Mouse (Mus musculus) midbrain, embryonic 16.5 days (tissue): ENCODE measurements around the gene Slc13a2. TPM values are rescaled to one million over a fixed set of nuclear protein-coding genes. Genes with fewer than 3 reads are reported as not detected.

ENCODE experiments used
- ATAC-seq: fragments of 200-750 bp; cut with Nextera tagmentation; 2 replicates; pipeline ENCODE4 v1.8.0; 2017; ENCODE audit warnings: moderate TSS enrichment
- H3K27ac ChIP-seq: fragments of 300-500 bp; sonication (generic); 2 replicates; pipeline ENCODE4 v1.5.1; 2014; ENCODE audit warnings: mild to moderate bottlenecking, low read length, mixed read lengths
- H3K27me3 ChIP-seq: fragments of 300-500 bp; sonication (generic); 2 replicates; pipeline ENCODE4 v1.6.1; 2014; ENCODE audit warnings: low read depth, low read length, mixed read lengths; ENCODE audit not compliant: control insufficient read depth, insufficient read depth
- H3K36me3 ChIP-seq: fragments of 300-500 bp; sonication (generic); 2 replicates; pipeline ENCODE4 v1.6.1; 2014; ENCODE audit warnings: mild to moderate bottlenecking, low read length, moderate library complexity, mixed read lengths; ENCODE audit not compliant: control insufficient read depth, insufficient read depth
- H3K4me1 ChIP-seq: fragments of 300-500 bp; sonication (generic); 2 replicates; pipeline ENCODE4 v1.6.1; 2014; ENCODE audit warnings: mild to moderate bottlenecking, low read length, mixed read lengths; ENCODE audit not compliant: control insufficient read depth, insufficient read depth
- H3K4me2 ChIP-seq: fragments of 300-500 bp; sonication (generic); 2 replicates; pipeline ENCODE4 v1.6.1; 2014; ENCODE audit warnings: mild to moderate bottlenecking, low read length, mixed read lengths
- H3K4me3 ChIP-seq: fragments of 300-500 bp; sonication (generic); 2 replicates; pipeline ENCODE4 v1.5.1; 2014; ENCODE audit warnings: low read depth, mild to moderate bottlenecking, low read length, moderate library complexity, mixed read lengths
- H3K9ac ChIP-seq: fragments of 300-500 bp; sonication (generic); 2 replicates; pipeline ENCODE4 v1.6.1; 2014; ENCODE audit warnings: low read depth, low read length, mixed read lengths
- H3K9me3 ChIP-seq: fragments of 300-500 bp; sonication (generic); replicated peaks from 2 replicates; pipeline ENCODE4 v1.6.1; 2014; ENCODE audit warnings: mild to moderate bottlenecking, low read length, mixed read lengths; ENCODE audit not compliant: control insufficient read depth, poor library complexity, severe bottlenecking
- WGBS: fragments of 180-500 bp; shearing (Covaris S2); extraction: QIAGEN DNeasy Blood & Tissue Kit; methylation state at CpG from one replicate; pipeline ENCODE4 v1.1.7; 2014; 5-methylcytosine and 5-hydroxymethylcytosine counted together
- polyA plus RNA-seq: library from polyadenylated mRNA; unstranded; fragments of >200 nt; fragmentation: Nextera tagmentation; extraction: Ambion mirVana; gene quantifications from 2 replicates; pipeline ENCODE4 v1.2.1, GENCODE M21; 2015

Slc13a2 gene
- polyA plus RNA-seq, 1 experiment from 2014 or later: not detected

DNA sequence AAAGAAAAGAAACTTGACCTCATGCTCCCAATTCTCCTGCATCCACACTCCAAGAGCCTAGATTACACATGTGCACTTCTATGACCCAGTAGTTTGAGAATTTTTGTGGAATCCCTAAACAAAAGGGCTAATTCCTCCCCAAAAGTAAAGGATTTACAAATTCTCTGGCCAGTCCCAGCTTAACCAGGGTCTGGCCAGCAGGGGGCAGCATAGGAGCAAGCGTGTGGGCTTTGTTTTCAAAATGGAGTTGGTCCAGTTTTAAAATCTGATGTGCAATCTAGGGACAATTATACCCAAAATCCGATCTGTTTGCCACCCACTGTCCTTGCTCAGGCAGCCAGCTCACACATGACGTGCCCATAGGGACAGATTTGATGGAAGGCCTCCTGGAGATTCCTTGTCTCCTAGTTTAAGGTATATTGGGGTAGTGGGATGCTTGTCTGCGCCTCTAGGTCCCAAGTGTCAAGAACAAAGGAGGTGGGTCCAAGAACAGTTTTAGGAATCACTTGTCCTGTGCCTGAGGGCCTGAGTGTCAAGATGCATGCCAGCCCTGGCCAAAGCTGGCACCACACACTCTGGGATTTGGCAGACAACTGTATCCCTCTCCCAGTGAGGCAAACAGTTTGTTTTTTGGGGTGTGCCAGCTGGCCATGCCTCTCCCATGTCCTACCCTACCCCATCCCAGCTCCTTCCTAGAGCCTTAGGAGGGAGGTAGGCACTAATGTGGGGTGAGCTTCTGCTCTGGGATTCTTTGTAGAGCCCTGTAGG lies 66.4 kb downstream of the Slc13a2 start:
- Histone ChIP-seq H3K4me3 (no peak overlapping the region), H3K9me3 (no peaks in the 10 kb centered on the region), H3K36me3 (no peaks in the 10 kb centered on the region), H3K4me2 (no peak overlapping the region), H3K27ac (no peak overlapping the region), H3K27me3 (no peaks in the 10 kb centered on the region), H3K4me1 (0 out of 2 replicates have a peak, but pooled peaks cover 2% of the 10 kb centered on the region), H3K9ac (no peak overlapping the region)
- WGBS: 34% methylated on average over 4 of the region's 4 CpGs
- ATAC-seq: no peak

DNA sequence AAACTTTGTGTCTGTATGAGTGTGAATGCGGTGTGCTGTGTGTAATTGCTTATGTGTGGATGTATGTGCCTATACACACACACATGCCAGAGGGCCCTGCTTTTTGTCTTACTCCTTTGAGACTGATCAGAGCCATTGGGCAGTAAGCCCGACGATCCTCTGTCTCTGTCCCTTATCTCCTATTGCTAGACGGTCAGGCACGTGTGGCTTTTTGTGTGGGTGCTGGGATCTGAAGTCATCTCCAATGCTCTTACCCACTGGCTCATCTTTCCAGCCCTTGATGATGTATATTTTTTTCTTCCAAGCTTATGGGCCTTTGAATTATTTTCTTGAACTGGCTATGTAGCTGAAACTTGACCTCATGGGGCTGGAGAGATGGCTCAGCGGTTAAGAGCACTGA lies 67.1 kb downstream of the Slc13a2 start:
- Histone ChIP-seq H3K27ac (no peak overlapping the region), H3K4me1 (0 out of 2 replicates have a peak, but pooled peaks cover 2% of the 10 kb centered on the region), H3K9ac (no peak overlapping the region), H3K4me2 (no peak overlapping the region), H3K9me3 (no peaks in the 10 kb centered on the region), H3K36me3 (no peaks in the 10 kb centered on the region), H3K4me3 (no peak overlapping the region), H3K27me3 (no peaks in the 10 kb centered on the region)
- 92% methylated on average over 6 of the region's 6 CpGs for WGBS
- ATAC-seq: no peak

DNA sequence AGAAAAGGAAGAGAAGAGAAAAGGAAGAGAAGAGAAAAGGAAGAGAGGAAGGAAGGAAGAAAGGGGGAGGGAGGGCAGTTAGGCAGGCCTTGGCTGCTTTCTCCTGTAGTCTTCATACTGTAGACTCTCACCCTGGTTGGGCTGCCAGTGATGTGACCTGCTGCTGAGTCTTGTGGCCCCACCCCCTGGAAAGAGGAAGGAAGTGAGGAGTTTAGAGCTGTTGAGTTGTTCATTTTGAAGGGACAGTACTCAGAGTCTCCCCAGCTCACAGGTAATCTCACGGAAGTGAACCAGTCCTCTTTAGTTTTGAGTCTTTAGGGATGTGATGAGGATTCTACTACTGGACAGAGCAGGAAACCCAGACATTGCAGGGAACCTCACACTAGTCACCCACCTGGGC lies 68.9 kb downstream of the Slc13a2 start:
- no peaks in the 10 kb centered on the region for H3K27me3 ChIP-seq
- no peak overlapping the region for H3K9ac ChIP-seq
- no peaks in the 10 kb centered on the region for H3K9me3 ChIP-seq
- no peak overlapping the region for H3K4me2 ChIP-seq
- H3K27ac ChIP-seq: no peak overlapping the region
- no peak for ATAC-seq
- H3K36me3 ChIP-seq: peaks cover 6% of the 10 kb centered on the region
- 0 out of 2 replicates have a peak, but pooled peaks cover 2% of the 10 kb centered on the region for H3K4me1 ChIP-seq
- 100% methylated on average over 1 of the region's 1 CpGs for WGBS
- no peak overlapping the region for H3K4me3 ChIP-seq

DNA sequence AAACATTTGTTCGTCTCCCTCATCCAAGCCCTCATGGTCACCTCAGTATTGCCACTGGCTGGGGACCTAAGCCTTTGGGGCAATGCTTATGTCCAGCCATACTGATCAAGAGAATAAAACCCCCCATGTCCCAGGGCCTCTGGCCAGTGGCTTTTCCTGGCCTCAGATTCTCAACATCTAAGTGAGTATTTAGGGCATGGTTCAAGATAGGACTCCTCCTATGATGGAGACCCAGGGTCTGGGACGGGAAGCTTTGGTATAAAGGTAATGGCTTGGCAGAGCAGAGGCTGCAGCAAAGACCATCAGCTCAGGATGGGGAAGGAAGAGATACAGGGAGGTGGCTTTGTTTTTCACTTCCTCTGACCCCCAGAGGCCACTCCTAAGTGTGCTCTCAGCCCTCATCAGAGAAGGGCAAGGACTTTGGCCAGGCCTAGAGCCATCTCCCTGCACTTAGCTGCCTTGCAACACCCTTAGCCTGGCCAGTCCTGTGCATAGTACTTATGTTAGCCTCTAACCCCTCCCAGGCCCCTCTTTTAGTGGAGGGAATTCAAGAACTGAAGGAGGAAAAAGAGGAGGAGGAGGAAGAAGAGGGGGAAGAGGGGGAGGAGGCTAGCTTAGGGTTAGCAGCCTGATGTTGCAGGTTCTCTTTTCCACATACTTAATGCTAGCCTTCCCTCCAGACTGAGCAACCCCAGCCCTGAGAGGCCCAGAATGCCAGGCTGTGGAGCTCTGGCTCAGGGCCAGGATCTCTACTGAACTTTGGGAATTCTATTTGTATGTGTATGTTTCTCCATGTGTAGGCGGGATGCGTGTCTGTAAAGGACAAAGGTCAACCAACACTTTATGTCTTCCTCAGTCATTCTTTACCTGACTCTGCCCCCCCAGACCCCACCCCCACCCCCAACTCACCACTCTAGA lies 72.3 kb downstream of the Slc13a2 start:
- no peak for ATAC-seq
- Histone ChIP-seq H3K9ac (no peak overlapping the region), H3K4me1 (peaks cover 24% of the 10 kb centered on the region), H3K27me3 (no peaks in the 10 kb centered on the region), H3K4me3 (no peak overlapping the region), H3K9me3 (no peaks in the 10 kb centered on the region), H3K36me3 (peaks cover 8% of the 10 kb centered on the region), H3K27ac (no peak overlapping the region), H3K4me2 (no peak overlapping the region)
- 93% methylated on average over 4 of the region's 4 CpGs for WGBS

DNA sequence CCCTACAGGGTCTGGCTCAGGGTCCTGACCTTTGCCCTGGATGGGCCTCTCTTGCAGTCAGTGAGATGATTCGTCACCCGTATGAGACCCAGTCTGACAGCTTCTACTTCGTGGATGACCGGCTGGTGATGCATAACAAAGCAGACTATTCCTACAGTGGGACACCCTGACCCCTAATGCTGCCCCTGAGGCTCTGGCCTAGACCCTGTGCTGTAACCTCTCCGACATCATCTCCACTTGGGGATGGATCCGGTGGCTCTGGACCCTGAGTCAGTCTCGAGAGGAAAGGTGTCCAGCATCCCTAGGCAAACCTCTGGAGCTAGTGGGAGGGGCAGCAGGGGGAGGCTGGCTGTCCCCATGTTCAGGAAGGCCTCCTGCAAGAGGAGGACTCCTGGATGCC lies 73.5 kb downstream of the Slc13a2 start:
- ATAC-seq: no peak
- H3K36me3 ChIP-seq: peaks cover 8% of the 10 kb centered on the region

DNA sequence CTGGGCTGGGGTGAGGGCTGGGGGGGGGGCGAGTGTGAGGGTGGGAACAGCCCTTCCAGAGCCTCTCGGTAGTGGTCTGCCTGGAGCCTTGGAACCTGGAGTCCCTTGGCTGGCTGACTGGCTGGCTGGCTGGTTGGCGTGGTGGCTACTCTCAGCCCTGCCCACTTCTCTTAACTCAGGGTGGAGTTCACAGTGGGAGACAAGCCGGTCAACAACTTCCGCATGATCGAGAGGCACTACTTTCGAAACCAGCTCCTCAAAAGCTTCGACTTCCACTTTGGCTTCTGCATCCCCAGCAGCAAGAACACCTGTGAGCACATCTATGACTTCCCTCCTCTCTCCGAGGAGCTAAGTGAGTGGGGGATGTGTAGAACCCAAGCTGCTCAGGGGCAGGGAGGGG lies 74.1 kb downstream of the Slc13a2 start:
- Histone ChIP-seq H3K27me3 (no peaks in the 10 kb centered on the region), H3K36me3 (peaks cover 8% of the 10 kb centered on the region), H3K9me3 (no peaks in the 10 kb centered on the region), H3K9ac (no peak overlapping the region), H3K27ac (no peak overlapping the region), H3K4me3 (no peak overlapping the region), H3K4me2 (no peak overlapping the region), H3K4me1 (peaks cover 31% of the 10 kb centered on the region)
- no peak for ATAC-seq
- WGBS: 83% methylated on average over 9 of the region's 9 CpGs

More for the DNA sequence above, 73.5 kb downstream of the Slc13a2 start:
- Histone ChIP-seq H3K27me3 (no peaks in the 10 kb centered on the region), H3K27ac (no peak overlapping the region), H3K4me2 (no peak overlapping the region), H3K9ac (no peak overlapping the region), H3K9me3 (no peaks in the 10 kb centered on the region), H3K4me3 (no peak overlapping the region), H3K4me1 (peaks cover 31% of the 10 kb centered on the region)
- 75% methylated on average over 7 of the region's 7 CpGs for WGBS

Other genes starting within 250 kb of the Slc13a2 start
- gene Nek8, start 245.5 kb downstream of the Slc13a2 start, polyA plus RNA-seq: 4.8 and 6.6 TPM in 2 replicates
- gene Tlcd1, start 245.5 kb downstream of the Slc13a2 start, polyA plus RNA-seq: 7.4 and 10.1 TPM in 2 replicates
- 698 and 713 TPM in 2 replicates for gene Rpl23a, start 238.6 kb downstream of the Slc13a2 start, polyA plus RNA-seq
- 49.9 and 55.7 TPM in 2 replicates for gene Rab34, start 233.8 kb downstream of the Slc13a2 start, polyA plus RNA-seq
- 2.3 and 2.6 TPM in 2 replicates for gene Proca1, start 228.8 kb downstream of the Slc13a2 start, polyA plus RNA-seq
- gene Sdf2, start 176.5 kb downstream of the Slc13a2 start, polyA plus RNA-seq: 89.6 and 92.8 TPM in 2 replicates
- 27.5 and 30.7 TPM in 2 replicates for gene Supt6, start 176.2 kb downstream of the Slc13a2 start, polyA plus RNA-seq
- gene 2610507B11Rik, start 160.5 kb downstream of the Slc13a2 start, polyA plus RNA-seq: 50.1 and 58.7 TPM in 2 replicates
- 0.15 and 0.25 TPM in 2 replicates for gene BC030499, start 131.4 kb downstream of the Slc13a2 start, polyA plus RNA-seq
- 4.2 and 6.5 TPM in 2 replicates for gene Spag5, start 120.7 kb downstream of the Slc13a2 start, polyA plus RNA-seq
- gene Aldoc, start 99.2 kb downstream of the Slc13a2 start, polyA plus RNA-seq: 87.2 and 154 TPM in 2 replicates
- 70.7 and 79.0 TPM in 2 replicates for gene Pigs, start 93.8 kb downstream of the Slc13a2 start, polyA plus RNA-seq
- gene Unc119, start 78.7 kb downstream of the Slc13a2 start, polyA plus RNA-seq: 77.2 and 81.8 TPM in 2 replicates
- gene Foxn1, start 35.7 kb downstream of the Slc13a2 start, polyA plus RNA-seq: not detected in 2 replicates
- gene Slc46a1, start 43.5 kb upstream of the Slc13a2 start, polyA plus RNA-seq: 23.0 and 25.6 TPM in 2 replicates
- gene Sarm1, start 75.5 kb upstream of the Slc13a2 start, polyA plus RNA-seq: 49.9 and 50.7 TPM in 2 replicates
- gene Vtn, start 76.9 kb upstream of the Slc13a2 start, polyA plus RNA-seq: 115 and 127 TPM in 2 replicates
- 0.14 TPM in 1 of 2 replicates, not detected in the other for gene Sebox, start 81.2 kb upstream of the Slc13a2 start, polyA plus RNA-seq
- gene Tmem199, start 90.0 kb upstream of the Slc13a2 start, polyA plus RNA-seq: 95.5 and 96.6 TPM in 2 replicates
- gene Poldip2, start 90.0 kb upstream of the Slc13a2 start, polyA plus RNA-seq: 176 and 184 TPM in 2 replicates
- 67.7 and 68.8 TPM in 2 replicates for gene Tnfaip1, start 114.1 kb upstream of the Slc13a2 start, polyA plus RNA-seq
- gene Ift20, start 114.1 kb upstream of the Slc13a2 start, polyA plus RNA-seq: 130 and 137 TPM in 2 replicates
- gene Tmem97, start 128.6 kb upstream of the Slc13a2 start, polyA plus RNA-seq: 33.8 and 41.7 TPM in 2 replicates